Mouse (Mus musculus): ENCODE measurements around the gene Slc24a2. TPM values are rescaled to one million over a fixed set of nuclear protein-coding genes. Genes with fewer than 3 reads are reported as not detected.

The Slc24a2 gene
- total and polyA plus RNA-seq, 3 experiments = not detected

- H3K27me3 ChIP-seq (ENCODE audit: control insufficient read depth in 1 of 2, insufficient read depth in 2 of 2, low read length in 2 of 2) = no peaks in the 10 kb centered on the region
- H3K4me1 ChIP-seq (ENCODE audit: control insufficient read depth in 1 of 2, insufficient read depth in 2 of 2, low read length in 2 of 2) = no peaks in the 10 kb centered on the region
- DNase-seq (ENCODE audit: low read depth, low spot score) = no peak
- no peaks in the 10 kb centered on the region for H3K9me3 ChIP-seq (replicated peaks; ENCODE audit: insufficient read depth, low read length)
- H3K27ac ChIP-seq (ENCODE audit: control insufficient read depth, low read depth, low read length) = no peak overlapping the region
- H3K4me3 ChIP-seq (ENCODE audit: control insufficient read depth in 1 of 2, insufficient read depth in 1 of 2, low read depth in 2 of 2, low read length in 2 of 2) = no peak overlapping the region
- TF ChIP-seq MAZ (IDR thresholded peaks at IDR 0.05; ENCODE audit: low read depth, low read length) (no peak), CHD1 (IDR thresholded peaks at IDR 0.05; ENCODE audit: low read depth, low read length) (no peak), NELFE (IDR thresholded peaks at IDR 0.05; ENCODE audit: low read depth, low read length) (no peak), ETS1 (IDR thresholded peaks at IDR 0.05; ENCODE audit: low read depth, low read length) (no peak), RAD21 (IDR thresholded peaks at IDR 0.05; ENCODE audit: low read depth, low read length) (no peak), ZMIZ1 (IDR thresholded peaks at IDR 0.05; ENCODE audit: low read depth, low read length) (no peak), POLR2A (IDR thresholded peaks at IDR 0.05; ENCODE audit: control insufficient read depth in 1 of 2, insufficient read depth in 1 of 2, low read depth in 1 of 2, low read length in 2 of 2, poor library complexity in 1 of 2) (no peak), CTCF (IDR thresholded peaks at IDR 0.05 in 2 of 3, conservative IDR thresholded peaks at IDR 0.05 in 1 of 3; ENCODE audit: control insufficient read depth in 1 of 3, insufficient read depth in 1 of 3, low read depth in 2 of 3, low read length in 3 of 3, poor library complexity in 1 of 3, severe bottlenecking in 1 of 3) (no peak), NRF1 (IDR thresholded peaks at IDR 0.05; ENCODE audit: insufficient read depth, low read depth, low read length, poor library complexity, severe bottlenecking) (no peak)
- H3K79me2 ChIP-seq (ENCODE audit: control insufficient read depth, insufficient read depth, low read length, poor library complexity) = no peaks in the 10 kb centered on the region
- H3K9ac ChIP-seq (ENCODE audit: control insufficient read depth, low read depth, low read length, poor library complexity, severe bottlenecking) = no peak overlapping the region
- no peaks in the 10 kb centered on the region for H3K36me3 ChIP-seq (ENCODE audit: control insufficient read depth in 1 of 2, insufficient read depth in 2 of 2, low read length in 2 of 2)
These were observed 214.5 kb downstream of the Slc24a2 start for GRCm38 (mm10) chr4:87015746-87016145.

- Histone ChIP-seq H3K36me3 (ENCODE audit: control insufficient read depth in 1 of 2, insufficient read depth in 2 of 2, low read length in 2 of 2) (no peaks in the 10 kb centered on the region), H3K27ac (ENCODE audit: control insufficient read depth, low read depth, low read length) (no peak overlapping the region), H3K9ac (ENCODE audit: control insufficient read depth, low read depth, low read length, poor library complexity, severe bottlenecking) (no peak overlapping the region), H3K27me3 (ENCODE audit: control insufficient read depth in 1 of 2, insufficient read depth in 2 of 2, low read length in 2 of 2) (no peaks in the 10 kb centered on the region), H3K9me3 (replicated peaks; ENCODE audit: insufficient read depth, low read length) (no peaks in the 10 kb centered on the region), H3K4me1 (ENCODE audit: control insufficient read depth in 1 of 2, insufficient read depth in 2 of 2, low read length in 2 of 2) (no peaks in the 10 kb centered on the region), H3K79me2 (ENCODE audit: control insufficient read depth, insufficient read depth, low read length, poor library complexity) (no peaks in the 10 kb centered on the region), H3K4me3 (ENCODE audit: control insufficient read depth in 1 of 2, insufficient read depth in 1 of 2, low read depth in 2 of 2, low read length in 2 of 2) (no peak overlapping the region)
- TF ChIP-seq MYC (IDR thresholded peaks at IDR 0.05; ENCODE audit: low read depth, low read length) (no peak), EP300 (IDR thresholded peaks at IDR 0.05; ENCODE audit: low read depth in 1 of 2, low read length in 2 of 2) (no peak), GABPA (IDR thresholded peaks at IDR 0.05; ENCODE audit: low read depth, low read length) (no peak), CHD1 (IDR thresholded peaks at IDR 0.05; ENCODE audit: low read depth, low read length) (no peak), TBP (IDR thresholded peaks at IDR 0.05; ENCODE audit: low read depth, low read length) (no peak), MXI1 (IDR thresholded peaks at IDR 0.05; ENCODE audit: low read depth, low read length) (no peak), POLR2AphosphoS2 (IDR thresholded peaks at IDR 0.05; ENCODE audit: low read length) (no peak), HCFC1 (IDR thresholded peaks at IDR 0.05; ENCODE audit: low read depth, low read length) (no peak), ETS1 (IDR thresholded peaks at IDR 0.05; ENCODE audit: low read depth, low read length) (no peak), NELFE (IDR thresholded peaks at IDR 0.05; ENCODE audit: low read depth, low read length) (no peak), ZNF384 (IDR thresholded peaks at IDR 0.05; ENCODE audit: low read depth, low read length) (no peak)
- no peak for DNase-seq (ENCODE audit: low read depth, low spot score)
These were observed 216.3 kb downstream of the Slc24a2 start for GRCm38 (mm10) chr4:87013721-87014620.

Measured in MEL (cell line).